Mouse (Mus musculus) kidney, postnatal 4 days (tissue): ENCODE results near the gene Krt33a.

ENCODE experiments used
- DNase-seq, 2 experiments: peaks; one replicate each; pipeline ENCODE4 v3.0.0; 2021; ENCODE audit warnings: mixed read lengths in 2 of 2

Gene Krt33a

DNA sequence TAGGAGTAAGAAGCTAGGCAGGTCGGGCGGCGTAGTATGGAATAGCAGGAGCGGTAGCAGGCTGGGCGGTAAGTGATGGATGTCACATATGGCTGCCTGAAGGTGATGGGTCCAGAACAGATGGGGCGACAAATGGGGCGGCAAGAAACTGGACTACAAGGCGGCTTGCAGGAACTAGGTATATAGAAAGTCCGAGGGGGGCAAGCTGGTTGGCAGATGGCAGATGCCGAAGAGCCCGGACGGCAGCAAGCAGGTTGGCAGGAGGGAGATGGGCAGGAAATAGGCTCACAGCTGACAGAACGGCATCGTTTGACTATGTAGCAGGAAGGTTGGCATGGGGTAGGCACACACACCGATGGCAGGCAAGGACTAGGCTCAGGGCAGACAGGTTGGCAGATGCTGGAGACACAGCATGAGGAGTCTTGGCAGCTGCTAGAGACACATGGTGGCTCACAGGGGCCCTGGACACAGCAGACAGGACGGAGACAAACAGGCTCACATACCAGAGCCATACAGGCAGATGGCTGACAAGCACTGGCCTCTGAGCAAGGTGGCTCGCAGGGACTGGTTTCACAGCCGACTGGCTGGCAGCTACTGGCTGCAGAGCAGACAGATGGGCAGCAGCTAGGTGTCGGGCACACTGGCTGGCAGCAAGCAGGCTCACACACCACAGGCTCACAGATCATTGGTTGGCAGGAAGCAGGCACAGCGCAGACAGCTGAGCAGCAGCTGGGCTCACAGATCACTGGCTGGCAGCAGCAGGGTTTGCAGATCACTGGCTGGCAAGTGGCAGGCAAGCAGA, 30.5 kb downstream of the Krt33a start:
- peak; percentile 27 to 46 for DNase-seq

DNA sequence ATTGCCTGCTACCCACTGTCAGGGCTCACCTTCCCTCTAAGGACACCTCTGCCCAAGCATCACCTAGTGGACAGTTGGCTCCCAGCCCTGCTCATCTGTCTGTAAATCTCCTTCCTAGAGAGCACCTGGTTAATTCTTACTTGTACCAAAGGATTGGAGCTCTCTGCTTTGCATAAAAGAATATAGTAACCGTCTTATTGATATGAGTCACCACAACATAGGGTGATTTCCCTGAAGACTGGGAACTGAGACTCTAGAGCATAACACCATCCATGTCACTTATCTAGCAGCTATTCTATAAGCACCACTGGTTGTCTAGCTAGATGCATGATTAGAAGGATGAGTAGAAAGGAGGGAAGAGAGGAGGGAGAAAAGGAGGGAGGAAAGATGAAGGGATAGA, 32.6 kb downstream of the Krt33a start:
- DNase-seq = no peak

DNA sequence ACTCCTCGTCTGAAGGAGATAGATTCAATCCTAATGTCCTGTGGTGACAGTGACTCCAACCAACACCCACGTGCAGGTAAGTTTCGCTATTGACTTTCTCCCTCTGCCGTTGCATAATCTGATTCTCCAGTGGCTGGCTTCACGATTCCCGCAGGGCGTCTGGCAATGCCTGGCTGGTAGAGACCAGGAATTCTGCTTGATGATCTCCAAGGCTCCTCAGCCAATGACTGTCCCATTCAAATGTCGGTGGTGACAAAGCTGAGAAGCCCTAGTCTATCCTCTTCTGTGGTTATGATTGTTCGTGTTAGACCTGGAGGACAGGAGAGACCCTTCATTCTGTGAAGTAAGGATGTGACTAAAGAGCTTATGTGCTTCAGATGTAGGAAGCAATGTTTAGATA, 33.3 kb downstream of the Krt33a start:
- DNase-seq = no peak

DNA sequence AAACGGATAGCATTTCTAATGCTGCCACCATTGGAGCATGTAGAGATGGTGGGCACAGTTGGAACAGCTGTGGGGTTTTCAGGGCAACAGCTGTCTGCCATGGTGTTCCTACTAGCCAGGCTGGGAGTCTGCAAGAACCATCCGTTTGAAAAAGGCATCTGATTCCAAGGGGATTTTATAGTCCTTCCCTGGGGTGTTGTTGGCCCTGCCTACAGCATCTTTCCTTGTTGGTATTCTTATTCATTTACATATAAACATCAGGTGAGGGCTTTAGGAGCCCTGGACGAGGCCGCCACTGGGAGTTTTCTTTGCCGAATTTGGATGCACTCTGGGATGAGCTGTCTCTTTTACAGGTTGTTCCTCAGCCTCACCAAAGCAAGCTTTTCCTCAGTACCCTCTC, 37.1 kb downstream of the Krt33a start, which contains the start of gene Krtap29-1:
Gene Krtap29-1 (minus strand): TSS at position 101 of the 400 bp plus-strand sequence.
- no peak for DNase-seq

DNA sequence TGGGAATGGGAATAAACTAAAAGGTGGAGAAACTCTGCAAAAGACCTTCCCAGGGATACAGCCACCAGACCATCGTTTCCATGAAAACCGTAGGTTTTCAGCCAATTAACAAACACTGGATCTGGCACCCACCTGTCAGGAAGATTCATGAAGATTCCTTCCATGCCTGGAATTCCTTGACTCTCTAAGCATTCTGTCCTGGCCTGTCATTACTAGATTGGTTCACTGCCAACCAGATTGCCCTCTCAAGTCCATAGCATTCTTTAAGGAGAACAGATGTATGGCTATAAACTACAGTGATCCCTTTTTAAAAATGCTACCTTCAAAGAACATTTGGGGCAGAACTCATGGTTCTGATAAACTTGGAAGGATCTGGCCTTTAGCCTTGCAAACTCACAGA, 50.1 kb downstream of the Krt33a start:
- DNase-seq = no peak

DNA sequence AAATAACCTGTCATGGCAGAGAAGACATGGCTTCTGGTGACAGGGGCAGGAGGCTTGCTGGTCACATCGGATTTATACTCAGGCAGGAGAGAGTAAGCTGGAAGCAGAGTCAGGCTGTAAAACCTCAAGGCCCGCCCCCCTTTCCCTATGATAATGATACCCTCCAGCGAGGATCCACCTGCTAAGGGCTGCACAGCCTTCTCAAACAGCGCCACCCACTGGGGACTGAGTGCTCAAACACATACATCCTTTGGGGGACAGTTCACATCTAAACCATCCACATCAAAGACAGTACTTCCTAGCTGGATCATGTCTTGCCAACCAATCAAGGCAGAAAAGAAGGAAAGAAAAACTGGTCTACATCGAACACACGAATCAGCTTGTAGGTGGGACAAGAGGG, 51.8 kb downstream of the Krt33a start:
- DNase-seq = peak in 1 of 2 experiments; percentile 9
